Mouse (Mus musculus) bone marrow macrophage, adult 2 months (primary cell): ENCODE results near the gene Suz12. TPM values are rescaled to one million over a fixed set of nuclear protein-coding genes. Genes with fewer than 3 reads are reported as not detected.

ENCODE experiments used
- H3K27ac ChIP-seq: 2 replicates; pipeline ENCODE4 v1.5.1; 2012; ENCODE audit warnings: low read depth, low read length; ENCODE audit not compliant: insufficient read depth
- H3K4me1 ChIP-seq: 2 replicates; pipeline ENCODE4 v1.6.1; 2012; ENCODE audit warnings: low read length; ENCODE audit not compliant: control insufficient read depth, insufficient read depth
- H3K4me3 ChIP-seq: 2 replicates; pipeline ENCODE4 v1.5.1; 2012; ENCODE audit warnings: mild to moderate bottlenecking, low read length, moderate library complexity; ENCODE audit not compliant: insufficient read depth
- CTCF ChIP-seq: IDR thresholded peaks from 2 replicates; pipeline ENCODE4 v1.5.1; 2012; ENCODE audit warnings: low read depth, mild to moderate bottlenecking, low read length, moderate library complexity
- POLR2A ChIP-seq: IDR thresholded peaks from 2 replicates; pipeline ENCODE4 v1.6.1; 2012; ENCODE audit warnings: mild to moderate bottlenecking, low read depth, low read length, borderline replicate concordance
- polyA plus RNA-seq: library from polyadenylated mRNA; stranded (reverse); fragments of >200 nt; gene quantifications from 2 replicates; pipeline ENCODE4 v1.2.4, GENCODE M21; 2012; ENCODE audit not compliant: missing spikeins, insufficient read depth, insufficient read length

The Suz12 gene
- polyA plus RNA-seq, 1 experiment = 40.8 TPM

- Histone ChIP-seq H3K27ac (peak overlapping the region; percentile 76), H3K4me3 (no peak overlapping the region), H3K4me1 (peaks cover 56% of the 10 kb centered on the region)
- TF ChIP-seq CTCF = no peak
- no peak for TF ChIP-seq POLR2A
Observed at GRCm38 (mm10) chr11:80072365-80072764, 79.5 kb downstream of the Suz12 start.

GRCm38 (mm10) chr11:80075608-80076277, 82.8 kb downstream of the Suz12 start:
- TF ChIP-seq CTCF = no peak
- no peak for TF ChIP-seq POLR2A
- H3K27ac ChIP-seq = peak overlapping the region; percentile 86

GRCm38 (mm10) chr11:80077784-80078545, 85.1 kb downstream of the Suz12 start:
- TF ChIP-seq CTCF = no peak
- H3K4me1 ChIP-seq = peaks cover 36% of the 10 kb centered on the region
- no peak overlapping the region for H3K27ac ChIP-seq
- H3K4me3 ChIP-seq = 0 out of 2 replicates have a peak overlapping the region, but pooled peaks have one; percentile 3

More at GRCm38 (mm10) chr11:80075608-80076277, 82.8 kb downstream of the Suz12 start:
- peaks cover 46% of the 10 kb centered on the region for H3K4me1 ChIP-seq
- no peak overlapping the region for H3K4me3 ChIP-seq

GRCm38 (mm10) chr11:80078831-80079230, 85.9 kb downstream of the Suz12 start:
- TF ChIP-seq POLR2A (no peak), CTCF (no peak)

GRCm38 (mm10) chr11:80079751-80080150, 86.8 kb downstream of the Suz12 start:
- H3K4me3 ChIP-seq = peak overlapping the region; percentile 84
- peak overlapping the region; percentile 93 for H3K27ac ChIP-seq
- peaks cover 26% of the 10 kb centered on the region for H3K4me1 ChIP-seq
- TF ChIP-seq POLR2A (no peak), CTCF (no peak)

More at GRCm38 (mm10) chr11:80078831-80079230, 85.9 kb downstream of the Suz12 start:
- H3K4me1 ChIP-seq = peaks cover 31% of the 10 kb centered on the region
- peak overlapping the region; percentile 31; the same call in 1 of the 2 replicates for H3K27ac ChIP-seq
- peak overlapping the region; percentile 21 for H3K4me3 ChIP-seq

GRCm38 (mm10) chr11:80080381-80080825, 87.5 kb downstream of the Suz12 start:
- H3K27ac ChIP-seq = peak overlapping the region; percentile 93
- TF ChIP-seq POLR2A (no peak), CTCF (no peak)
- H3K4me1 ChIP-seq = peaks cover 27% of the 10 kb centered on the region
- peak overlapping the region; percentile 84 for H3K4me3 ChIP-seq

GRCm38 (mm10) chr11:80080826-80081728, 88.2 kb downstream of the Suz12 start, which contains the start of gene Crlf3:
Crlf3 (minus strand) TSS chr11:80080991.
- Histone ChIP-seq H3K4me1 (peaks cover 33% of the 10 kb centered on the region), H3K27ac (peak within 1 kb of the TSS; percentile 93), H3K4me3 (peak within 1 kb of the TSS; percentile 84)
- TF ChIP-seq POLR2A (peak; percentile 84; the same call in 1 of the 2 replicates), CTCF (no peak; the same call in 1 of the 2 replicates)

- H3K4me1 ChIP-seq = peaks cover 30% of the 10 kb centered on the region
Observed at GRCm38 (mm10) chr11:80081786-80082319, 88.9 kb downstream of the Suz12 start.

More at GRCm38 (mm10) chr11:80081786-80082319, 88.9 kb downstream of the Suz12 start:
- TF ChIP-seq POLR2A (no peak), CTCF (no peak)
- no peak overlapping the region for H3K4me3 ChIP-seq
- H3K27ac ChIP-seq = peak overlapping the region; percentile 88

Other genes with a start within 250 kb of the Suz12 start
- 24.1 and 29.9 TPM in 2 replicates for gene Utp6, start 30.7 kb upstream of the Suz12 start, polyA plus RNA-seq
- 81.6 and 84.6 TPM in 2 replicates for gene Crlf3, start 87.9 kb downstream of the Suz12 start, polyA plus RNA-seq
- 6.6 and 6.7 TPM in 2 replicates for gene Atad5, start 96.3 kb downstream of the Suz12 start, polyA plus RNA-seq
- 7.7 and 12.4 TPM in 2 replicates for gene Tefm, start 149.1 kb downstream of the Suz12 start, polyA plus RNA-seq
- 167 and 174 TPM in 2 replicates for gene Adap2, start 161.0 kb downstream of the Suz12 start, polyA plus RNA-seq
- gene Rnf135, start 190.7 kb downstream of the Suz12 start, polyA plus RNA-seq = 17.9 and 19.4 TPM in 2 replicates
- 34.5 and 38.1 TPM in 2 replicates for gene Rhot1, start 215.9 kb downstream of the Suz12 start, polyA plus RNA-seq